Mouse (Mus musculus) embryonic fibroblast, embryonic 13.5 days (primary cell): ENCODE measurements around the gene Gm20403.

Experiments used
- CTCF ChIP-seq: IDR thresholded peaks from 2 replicates; pipeline ENCODE4 v1.5.1; 2011; ENCODE audit warnings: mild to moderate bottlenecking, control low read depth, low read length, moderate library complexity, borderline replicate concordance; ENCODE audit not compliant: insufficient read depth
- POLR2A ChIP-seq: IDR thresholded peaks from 2 replicates; pipeline ENCODE4 v1.6.1; 2011; ENCODE audit warnings: low read depth, mild to moderate bottlenecking, control low read depth, low read length, moderate library complexity

GRCm38 (mm10) chr12:54993246-54994067, 7.1 kb upstream of the Gm20403 start:
- TF ChIP-seq CTCF = no peak
- TF ChIP-seq POLR2A = no peak
